In the genomic region with DNA sequence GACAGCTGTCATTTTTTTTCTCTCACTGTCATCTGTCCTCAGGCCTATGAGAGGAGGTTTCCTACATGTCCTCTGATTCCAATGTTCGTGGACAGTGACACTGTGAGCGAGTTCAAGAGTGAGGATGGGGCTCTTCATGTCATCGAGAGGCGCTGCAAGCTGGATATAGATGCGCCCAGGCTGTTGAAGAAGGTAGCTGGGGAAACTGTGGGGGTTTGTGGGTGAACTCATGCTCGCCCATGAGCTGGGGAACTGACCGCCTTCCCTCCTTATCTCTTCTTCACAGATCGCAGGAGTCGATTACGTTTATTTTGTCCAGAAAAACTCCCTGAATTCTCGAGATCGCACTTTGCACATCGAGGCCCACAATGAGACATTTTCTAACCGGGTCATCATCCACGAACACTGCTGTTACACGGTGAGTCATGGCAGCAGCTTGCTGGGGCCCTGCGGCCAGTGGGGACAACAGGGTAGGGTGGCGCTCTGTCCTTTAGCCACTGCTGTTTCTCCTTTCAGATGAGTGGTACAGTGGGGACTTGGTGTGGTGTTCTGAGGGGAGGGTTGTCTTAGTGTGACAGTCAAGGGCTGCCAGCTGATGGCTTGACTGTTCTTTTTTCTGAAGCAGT, we compare ENCODE assay signal across 23 mouse cellular contexts. TPM values are rescaled to one million over a fixed set of nuclear protein-coding genes. Genes with fewer than 3 reads are reported as not detected.
DNase-seq lines count a peak whose midpoint lies in the region; ATAC-seq and TF ChIP-seq lines count a peak whose summit lies in the region.
"Had no signal": no experiment of that assay in that cellular context is flagged by ENCODE, and none has a peak within 500 bp of the region (broad histone marks: within the 10 kb centered on the region; RNA-seq: fewer than 3 reads in every experiment).

No protein-coding gene starts in this region.

- H3K27me3 ChIP-seq in intestine, postnatal 0 days (replicated peaks; ENCODE audit: control insufficient read depth, insufficient read depth, low read length) = no peaks in the 10 kb centered on the region
- no peaks in the 10 kb centered on the region for H3K27me3 ChIP-seq in intestine, embryonic 16.5 days (replicated peaks; ENCODE audit: control insufficient read depth, insufficient read depth, low read length)
- H3K27me3 ChIP-seq: forebrain, embryonic 13.5 days; hindbrain, embryonic 15.5 days; Patski had no signal

- intact Hi-C loops in gastrocnemius, adult 2 months (cut with DNase I) = no loop called here

- WGBS in intestine, postnatal 0 days = 74% methylated on average over 18 of the region's 18 CpGs
- 84% methylated on average over 18 of the region's 18 CpGs for WGBS in intestine, embryonic 16.5 days
- WGBS in olfactory bulb, adult 2 months = 58% methylated on average over 18 of the region's 18 CpGs

- peaks cover 47% of the 10 kb centered on the region for H3K36me3 ChIP-seq in intestine, postnatal 0 days (ENCODE audit: control insufficient read depth, insufficient read depth)
- peaks cover 8% of the 10 kb centered on the region; the same call in 1 of the 2 replicates for H3K36me3 ChIP-seq in intestine, embryonic 16.5 days (ENCODE audit: control insufficient read depth, insufficient read depth, low read length)

- H3K4me2 ChIP-seq in intestine, postnatal 0 days (replicated peaks; ENCODE audit: low read depth) = no peak overlapping the region
- no peak overlapping the region for H3K4me2 ChIP-seq in intestine, embryonic 16.5 days (ENCODE audit: low read depth, low read length)
- H3K4me2 ChIP-seq: forebrain, embryonic 13.5 days; hindbrain, embryonic 15.5 days had no signal

- no peak for TF ChIP-seq CTCF in gastrocnemius, adult 2 months (IDR thresholded peaks at IDR 0.05)
- no peak for TF ChIP-seq CTCF in intestine, postnatal 0 days (IDR thresholded peaks at IDR 0.05; ENCODE audit: low read depth)
- no peak for TF ChIP-seq CTCF in olfactory bulb, adult 2 months (IDR thresholded peaks at IDR 0.05; ENCODE audit: insufficient read depth, low read depth, low read length)

- no peak for ATAC-seq in intestine, postnatal 0 days
- no peak for ATAC-seq in intestine, embryonic 16.5 days
- ATAC-seq: forebrain, embryonic 13.5 days; forebrain, embryonic 16.5 days; Patski had no signal

- H3K4me3 ChIP-seq in gastrocnemius, adult 2 months = no peak overlapping the region
- no peak overlapping the region for H3K4me3 ChIP-seq in intestine, postnatal 0 days (ENCODE audit: low read depth, low read length)
- H3K4me3 ChIP-seq in intestine, embryonic 16.5 days (ENCODE audit: low read length) = no peak overlapping the region
- no peak overlapping the region for H3K4me3 ChIP-seq in olfactory bulb, adult 2 months (ENCODE audit: insufficient read depth, low read depth, low read length)
- H3K4me3 ChIP-seq: forebrain, embryonic 10.5 days; forebrain, embryonic 13.5 days; hindbrain, embryonic 15.5 days had no signal

- no peak for TF ChIP-seq POLR2A in olfactory bulb, adult 2 months (IDR thresholded peaks at IDR 0.05; ENCODE audit: insufficient read depth, low read depth, low read length)

- H3K4me1 ChIP-seq in intestine, postnatal 0 days (replicated peaks; ENCODE audit: control insufficient read depth, insufficient read depth, low read length) = no peaks in the 10 kb centered on the region
- peaks cover 10% of the 10 kb centered on the region for H3K4me1 ChIP-seq in intestine, embryonic 16.5 days (ENCODE audit: control insufficient read depth, insufficient read depth, low read length)
- H3K4me1 ChIP-seq in olfactory bulb, adult 2 months (ENCODE audit: control insufficient read depth, insufficient read depth, low read length) = peaks cover 73% of the 10 kb centered on the region
- H3K4me1 ChIP-seq: hindbrain, embryonic 15.5 days had no signal

- H3K9ac ChIP-seq in intestine, postnatal 0 days (ENCODE audit: low read depth, low read length) = no peak overlapping the region
- no peak overlapping the region for H3K9ac ChIP-seq in intestine, embryonic 16.5 days (ENCODE audit: low read depth, low read length)
- H3K9ac ChIP-seq: forebrain, embryonic 13.5 days; hindbrain, embryonic 15.5 days had no signal

- peak overlapping the region; percentile 16 for H3K27ac ChIP-seq in gastrocnemius, adult 2 months
- peak overlapping the region; percentile 46 for H3K27ac ChIP-seq in intestine, postnatal 0 days (ENCODE audit: low read depth, low read length)
- no peak overlapping the region for H3K27ac ChIP-seq in intestine, embryonic 16.5 days (ENCODE audit: low read length)
- peak overlapping the region; percentile 23 for H3K27ac ChIP-seq in olfactory bulb, adult 2 months (ENCODE audit: insufficient read depth, low read depth, low read length)
- H3K27ac ChIP-seq: forebrain, embryonic 10.5 days; forebrain, embryonic 13.5 days; hindbrain, embryonic 15.5 days had no signal

- no peaks in the 10 kb centered on the region for H3K9me3 ChIP-seq in intestine, postnatal 0 days (ENCODE audit: control insufficient read depth)
- no peaks in the 10 kb centered on the region for H3K9me3 ChIP-seq in intestine, embryonic 16.5 days (ENCODE audit: control insufficient read depth, low read length)
- H3K9me3 ChIP-seq: forebrain, embryonic 10.5 days; forebrain, embryonic 13.5 days; hindbrain, embryonic 15.5 days had no signal

- DNase-seq in adrenal gland, adult (ENCODE audit: inconsistent age in 2 of 2, low spot score in 1 of 2) = peak; percentile 63 to 67
- DNase-seq in adrenal gland, postnatal 4 days (ENCODE audit: low spot score in 2 of 2) = no peak
- DNase-seq in gastrocnemius, adult 2 months = no peak
- no peak for DNase-seq in gastrocnemius, adult 18-20 months (ENCODE audit: low spot score)
- DNase-seq in embryo, embryonic 10 days (ENCODE audit: low spot score) = no peak
- DNase-seq: adrenal gland, postnatal 10 days; cerebellum, adult 18-20 months; cerebellum, adult 9-10 months; cerebellum, postnatal 14 days; gastrocnemius, postnatal 25 days; heart, adult 18-20 months; heart, postnatal 10 days; heart, postnatal 4 days; kidney, adult 18-20 months; kidney, adult 9 months had no signal

RNA-seq across cellular contexts. Expression of a gene that starts 26.5 kb away (rescaled TPM):
- total RNA-seq in adrenal gland, postnatal 4 days (2021) = 100 to 1,000 TPM; 171 to 174 TPM
- total RNA-seq in gastrocnemius, adult 2 months (2021) = 10 to 100 TPM; 52.3 to 52.8 TPM
- 10 to 100 TPM; 52.1 to 53.3 TPM for total RNA-seq in gastrocnemius, adult 18-20 months (2021)
- 22.8 and 23.9 TPM in 2 replicates for polyA plus RNA-seq in intestine, postnatal 0 days (2015; fragmentation: Nextera tagmentation; extraction: Ambion mirVana)
- polyA plus RNA-seq in intestine, embryonic 16.5 days (2015; fragmentation: Nextera tagmentation; extraction: Ambion mirVana) = 28.5 and 29.5 TPM in 2 replicates
- polyA plus RNA-seq in olfactory bulb, adult 2 months (2012; ENCODE audit: insufficient read depth, insufficient read length, low replicate concordance, missing spikeins) = not detected in 2 replicates

RNA-seq across cellular contexts. Expression of a gene that starts 58.0 kb away (rescaled TPM):
- 100 to 1,000 TPM; 158 to 171 TPM for total RNA-seq in adrenal gland, postnatal 4 days (2021)
- total RNA-seq in gastrocnemius, adult 2 months (2021) = 10 to 100 TPM; 11.5 to 13.6 TPM
- 10 to 100 TPM in 1 of 2 experiments, 1 to 10 TPM in 1; 8.0 to 16.1 TPM for total RNA-seq in gastrocnemius, adult 18-20 months (2021)
- polyA plus RNA-seq in intestine, postnatal 0 days (2015; fragmentation: Nextera tagmentation; extraction: Ambion mirVana) = 74.5 and 81.5 TPM in 2 replicates
- 183 and 191 TPM in 2 replicates for polyA plus RNA-seq in intestine, embryonic 16.5 days (2015; fragmentation: Nextera tagmentation; extraction: Ambion mirVana)
- 157 TPM in 1 of 2 replicates, not detected in the other for polyA plus RNA-seq in olfactory bulb, adult 2 months (2012; ENCODE audit: insufficient read depth, insufficient read length, low replicate concordance, missing spikeins)

Comparison
In these comparisons a context has a peak if more than half of its experiments do, and no peak if none do; other contexts are left out.
1. DNase-seq: peak in adrenal gland, adult (2 of 2); none in adrenal gland, postnatal 4 days (0 of 2), gastrocnemius, adult 2 months (single experiment), gastrocnemius, adult 18-20 months (single experiment) and embryo, embryonic 10 days (single experiment).
2. RNA of a gene that starts 58.0 kb away (total RNA-seq): 158 to 171 TPM in adrenal gland, postnatal 4 days; 8.0 to 16.1 TPM in gastrocnemius, adult 18-20 months and 11.5 to 13.6 TPM in gastrocnemius, adult 2 months; every median in the first group is over 4 times any median in the second.